Mouse (Mus musculus) ovary, adult 2 months (tissue): ENCODE measurements around the gene Gm8232. TPM values are rescaled to one million over a fixed set of nuclear protein-coding genes. Genes with fewer than 3 reads are reported as not detected.

Experiments
- polyA plus RNA-seq: library from polyadenylated mRNA; depleted of rRNA; stranded (reverse); fragments of >200 nt; gene quantifications from 2 replicates; pipeline ENCODE4 v1.2.3, GENCODE M21; 2012; rRNA removed

Gene Gm8232
- polyA plus RNA-seq: not detected in 2 replicates

DNA sequence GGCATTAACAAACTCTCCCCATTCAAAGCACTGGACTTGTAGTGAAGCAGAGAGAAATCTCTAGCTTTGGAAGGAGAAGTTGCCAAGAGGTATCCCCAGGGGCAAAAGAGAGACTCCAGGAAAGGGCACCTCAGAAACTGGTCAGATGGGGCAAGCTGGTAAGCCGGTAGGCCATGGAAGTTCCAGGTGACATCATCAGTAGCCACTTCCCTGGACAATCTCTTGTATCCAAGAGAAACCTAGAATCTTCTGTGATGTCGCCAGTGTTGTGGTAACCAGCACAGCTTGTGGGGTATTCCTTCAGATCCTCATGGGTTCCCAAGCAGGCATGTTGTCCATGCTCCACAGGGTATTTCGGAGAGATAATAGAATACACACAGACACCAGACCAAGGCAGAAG, at the start of gene Gm8232:
Gm8232 (plus strand) TSS at position 301 of the 400 bp plus-strand sequence.

GRCm38 (mm10) chr14:44410588-44410987, 22.8 kb upstream of the Gm8232 start, which contains the start of gene Gm3371:
Gm3371 (minus strand) TSS chr14:44410688.

Other genes starting within 250 kb of the Gm8232 start
- gene Gm8212, start 236.0 kb upstream of the Gm8232 start, polyA plus RNA-seq: not detected in 2 replicates
- not detected in 2 replicates for gene 4930503E14Rik, start 220.4 kb upstream of the Gm8232 start, polyA plus RNA-seq
- not detected in 2 replicates for gene Gm8220, start 148.1 kb upstream of the Gm8232 start, polyA plus RNA-seq
- not detected in 2 replicates for gene Gm5930, start 95.1 kb upstream of the Gm8232 start, polyA plus RNA-seq
- not detected in 2 replicates for gene Gm8229, start 68.3 kb upstream of the Gm8232 start, polyA plus RNA-seq
- gene Gm3371, start 22.9 kb upstream of the Gm8232 start, polyA plus RNA-seq: not detected in 2 replicates
- gene BC061237, start 58.8 kb downstream of the Gm8232 start, polyA plus RNA-seq: not detected in 2 replicates
- gene Gm17093, start 84.6 kb downstream of the Gm8232 start, polyA plus RNA-seq: not detected in 2 replicates
- gene Gm8247, start 149.5 kb downstream of the Gm8232 start, polyA plus RNA-seq: not detected in 2 replicates
- not detected in 2 replicates for gene Gm5624, start 194.3 kb downstream of the Gm8232 start, polyA plus RNA-seq